Mouse (Mus musculus): ENCODE data around the gene Atp2c2. TPM values are rescaled to one million over a fixed set of nuclear protein-coding genes. Genes with fewer than 3 reads are reported as not detected.

Gene Atp2c2
- polyA plus RNA-seq, 1 experiment, result not detected

- 58% methylated on average over 6 of the region's 6 CpGs for WGBS
- H3K4me1 ChIP-seq (ENCODE audit: control insufficient read depth, insufficient read depth, low read length), result peaks cover 25% of the 10 kb centered on the region
- TF ChIP-seq CTCF (IDR thresholded peaks at IDR 0.05; ENCODE audit: insufficient read depth, low read depth, low read length) (no peak), POLR2A (IDR thresholded peaks at IDR 0.05; ENCODE audit: insufficient read depth, low read depth, low read length) (no peak)
Observed at GRCm38 (mm10) chr8:119712226-119712625, 12.4 kb downstream of the Atp2c2 start.

GRCm38 (mm10) chr8:119713421-119713820, 13.6 kb downstream of the Atp2c2 start:
- no peak overlapping the region for H3K4me3 ChIP-seq (ENCODE audit: insufficient read depth, low read depth, low read length)
- WGBS, result 91% methylated on average over 5 of the region's 5 CpGs
- TF ChIP-seq POLR2A (IDR thresholded peaks at IDR 0.05; ENCODE audit: insufficient read depth, low read depth, low read length) (no peak), CTCF (IDR thresholded peaks at IDR 0.05; ENCODE audit: insufficient read depth, low read depth, low read length) (no peak)
- no peak overlapping the region for H3K27ac ChIP-seq (ENCODE audit: insufficient read depth, low read depth, low read length)
- peaks cover 25% of the 10 kb centered on the region for H3K4me1 ChIP-seq (ENCODE audit: control insufficient read depth, insufficient read depth, low read length)

More at GRCm38 (mm10) chr8:119712226-119712625, 12.4 kb downstream of the Atp2c2 start:
- H3K27ac ChIP-seq (ENCODE audit: insufficient read depth, low read depth, low read length), result no peak overlapping the region
- H3K4me3 ChIP-seq (ENCODE audit: insufficient read depth, low read depth, low read length), result no peak overlapping the region

- 47% methylated on average over 12 of the region's 12 CpGs for WGBS
- no peak overlapping the region for H3K4me3 ChIP-seq (ENCODE audit: insufficient read depth, low read depth, low read length)
- TF ChIP-seq CTCF (IDR thresholded peaks at IDR 0.05; ENCODE audit: insufficient read depth, low read depth, low read length), result no peak
- TF ChIP-seq POLR2A (IDR thresholded peaks at IDR 0.05; ENCODE audit: insufficient read depth, low read depth, low read length), result no peak
Observed at GRCm38 (mm10) chr8:119715221-119715620, 15.4 kb downstream of the Atp2c2 start.

GRCm38 (mm10) chr8:119716730-119717299, 17.0 kb downstream of the Atp2c2 start:
- peaks cover 21% of the 10 kb centered on the region for H3K4me1 ChIP-seq (ENCODE audit: control insufficient read depth, insufficient read depth, low read length)
- H3K4me3 ChIP-seq (ENCODE audit: insufficient read depth, low read depth, low read length), result no peak overlapping the region
- TF ChIP-seq POLR2A (IDR thresholded peaks at IDR 0.05; ENCODE audit: insufficient read depth, low read depth, low read length) (no peak), CTCF (IDR thresholded peaks at IDR 0.05; ENCODE audit: insufficient read depth, low read depth, low read length) (no peak)
- no peak overlapping the region for H3K27ac ChIP-seq (ENCODE audit: insufficient read depth, low read depth, low read length)

More at GRCm38 (mm10) chr8:119715221-119715620, 15.4 kb downstream of the Atp2c2 start:
- peaks cover 21% of the 10 kb centered on the region for H3K4me1 ChIP-seq (ENCODE audit: control insufficient read depth, insufficient read depth, low read length)
- no peak overlapping the region for H3K27ac ChIP-seq (ENCODE audit: insufficient read depth, low read depth, low read length)

GRCm38 (mm10) chr8:119717765-119718164, 18.0 kb downstream of the Atp2c2 start:
- H3K27ac ChIP-seq (ENCODE audit: insufficient read depth, low read depth, low read length), result no peak overlapping the region
- TF ChIP-seq CTCF (IDR thresholded peaks at IDR 0.05; ENCODE audit: insufficient read depth, low read depth, low read length) (no peak), POLR2A (IDR thresholded peaks at IDR 0.05; ENCODE audit: insufficient read depth, low read depth, low read length) (no peak)
- WGBS, result 65% methylated on average over 9 of the region's 9 CpGs
- no peak overlapping the region for H3K4me3 ChIP-seq (ENCODE audit: insufficient read depth, low read depth, low read length)
- peaks cover 15% of the 10 kb centered on the region for H3K4me1 ChIP-seq (ENCODE audit: control insufficient read depth, insufficient read depth, low read length)

- TF ChIP-seq POLR2A (IDR thresholded peaks at IDR 0.05; ENCODE audit: insufficient read depth, low read depth, low read length), result no peak
- no peak for TF ChIP-seq CTCF (IDR thresholded peaks at IDR 0.05; ENCODE audit: insufficient read depth, low read depth, low read length)
- H3K27ac ChIP-seq (ENCODE audit: insufficient read depth, low read depth, low read length), result no peak overlapping the region
- H3K4me1 ChIP-seq (ENCODE audit: control insufficient read depth, insufficient read depth, low read length), result peaks cover 15% of the 10 kb centered on the region
- no peak overlapping the region for H3K4me3 ChIP-seq (ENCODE audit: insufficient read depth, low read depth, low read length)
- WGBS, result 55% methylated on average over 12 of the region's 12 CpGs
Observed at GRCm38 (mm10) chr8:119719011-119719501, 19.2 kb downstream of the Atp2c2 start.

GRCm38 (mm10) chr8:119722348-119722747, 22.5 kb downstream of the Atp2c2 start:
- 65% methylated on average over 6 of the region's 6 CpGs for WGBS
- TF ChIP-seq CTCF (IDR thresholded peaks at IDR 0.05; ENCODE audit: insufficient read depth, low read depth, low read length) (no peak), POLR2A (IDR thresholded peaks at IDR 0.05; ENCODE audit: insufficient read depth, low read depth, low read length) (no peak)

GRCm38 (mm10) chr8:119723676-119724075, 23.9 kb downstream of the Atp2c2 start:
- no peak for TF ChIP-seq CTCF (IDR thresholded peaks at IDR 0.05; ENCODE audit: insufficient read depth, low read depth, low read length)
- no peak for TF ChIP-seq POLR2A (IDR thresholded peaks at IDR 0.05; ENCODE audit: insufficient read depth, low read depth, low read length)
- Histone ChIP-seq H3K27ac (ENCODE audit: insufficient read depth, low read depth, low read length) (no peak overlapping the region), H3K4me3 (ENCODE audit: insufficient read depth, low read depth, low read length) (no peak overlapping the region), H3K4me1 (ENCODE audit: control insufficient read depth, insufficient read depth, low read length) (peaks cover 8% of the 10 kb centered on the region)
- WGBS, result 65% methylated on average over 4 of the region's 4 CpGs

More at GRCm38 (mm10) chr8:119722348-119722747, 22.5 kb downstream of the Atp2c2 start:
- Histone ChIP-seq H3K4me3 (ENCODE audit: insufficient read depth, low read depth, low read length) (no peak overlapping the region), H3K4me1 (ENCODE audit: control insufficient read depth, insufficient read depth, low read length) (peaks cover 8% of the 10 kb centered on the region), H3K27ac (ENCODE audit: insufficient read depth, low read depth, low read length) (no peak overlapping the region)

GRCm38 (mm10) chr8:119724596-119724995, 24.8 kb downstream of the Atp2c2 start:
- no peak for TF ChIP-seq POLR2A (IDR thresholded peaks at IDR 0.05; ENCODE audit: insufficient read depth, low read depth, low read length)
- TF ChIP-seq CTCF (IDR thresholded peaks at IDR 0.05; ENCODE audit: insufficient read depth, low read depth, low read length), result no peak
- WGBS, result 89% methylated on average over 6 of the region's 6 CpGs
- H3K4me3 ChIP-seq (ENCODE audit: insufficient read depth, low read depth, low read length), result no peak overlapping the region
- no peaks in the 10 kb centered on the region for H3K4me1 ChIP-seq (ENCODE audit: control insufficient read depth, insufficient read depth, low read length)
- H3K27ac ChIP-seq (ENCODE audit: insufficient read depth, low read depth, low read length), result no peak overlapping the region

All from olfactory bulb, adult 2 months (tissue).